Mouse (Mus musculus) neural tube, embryonic 12.5 days (tissue): ENCODE results near the gene Zfp292. TPM values are rescaled to one million over a fixed set of nuclear protein-coding genes. Genes with fewer than 3 reads are reported as not detected.

Source experiments
- ATAC-seq: fragments of 200-750 bp; cut with Nextera tagmentation; 2 replicates; pipeline ENCODE4 v1.8.0; 2017; ENCODE audit warnings: low read depth, mild to moderate bottlenecking, moderate TSS enrichment, moderate library complexity; ENCODE audit not compliant: low FRiP score
- H3K27ac ChIP-seq: fragments of 300-500 bp; sonication (generic); 2 replicates; pipeline ENCODE4 v1.5.1; 2016
- H3K27me3 ChIP-seq: fragments of 300-500 bp; sonication (generic); replicated peaks from 2 replicates; pipeline ENCODE4 v1.6.1; 2016; ENCODE audit warnings: mild to moderate bottlenecking
- H3K36me3 ChIP-seq: fragments of 300-500 bp; sonication (generic); 2 replicates; pipeline ENCODE4 v1.6.1; 2016; ENCODE audit warnings: mild to moderate bottlenecking
- H3K4me1 ChIP-seq: fragments of 300-500 bp; sonication (generic); 2 replicates; pipeline ENCODE4 v1.6.1; 2016
- H3K4me2 ChIP-seq: fragments of 300-500 bp; sonication (generic); replicated peaks from 2 replicates; pipeline ENCODE4 v1.6.1; 2016; ENCODE audit warnings: mild to moderate bottlenecking
- H3K4me3 ChIP-seq: fragments of 300-500 bp; sonication (generic); 2 replicates; pipeline ENCODE4 v1.5.1; 2016
- H3K9ac ChIP-seq: fragments of 300-500 bp; sonication (generic); 2 replicates; pipeline ENCODE4 v1.6.1; 2016; ENCODE audit warnings: mild to moderate bottlenecking
- H3K9me3 ChIP-seq: fragments of 300-500 bp; sonication (generic); 2 replicates; pipeline ENCODE4 v1.6.1; 2016; ENCODE audit warnings: mild to moderate bottlenecking
- WGBS: fragments of 180-500 bp; shearing (Covaris S2); methylation state at CpG from one replicate; pipeline ENCODE4 v1.1.7; 2016; 5-methylcytosine and 5-hydroxymethylcytosine counted together
- polyA plus RNA-seq: library from polyadenylated mRNA; unstranded; fragments of >200 nt; fragmentation: Nextera tagmentation; extraction: Ambion mirVana; gene quantifications from 2 replicates; pipeline ENCODE4 v1.2.1, GENCODE M21; 2016

Zfp292 gene
- polyA plus RNA-seq, 1 experiment from 2014 or later = 34.7 TPM

- no peaks in the 10 kb centered on the region for H3K4me1 ChIP-seq
- no peak overlapping the region for H3K9ac ChIP-seq
- H3K27ac ChIP-seq = no peak overlapping the region
- H3K36me3 ChIP-seq = peaks cover 12% of the 10 kb centered on the region; the same call in 1 of the 2 replicates
- H3K9me3 ChIP-seq = no peaks in the 10 kb centered on the region
- no peak overlapping the region for H3K4me2 ChIP-seq
- ATAC-seq = no peak
- H3K4me3 ChIP-seq = no peak overlapping the region
- 89% methylated on average over 3 of the region's 3 CpGs for WGBS
- H3K27me3 ChIP-seq = no peaks in the 10 kb centered on the region
Measured at GRCm38 (mm10) chr4:34842826-34843225, 39.9 kb downstream of the Zfp292 start.

GRCm38 (mm10) chr4:34831496-34831895 lies 51.3 kb downstream of the Zfp292 start:
- no peak overlapping the region for H3K27ac ChIP-seq
- no peaks in the 10 kb centered on the region for H3K4me1 ChIP-seq
- 86% methylated on average over 4 of the region's 4 CpGs for WGBS
- no peak overlapping the region for H3K4me2 ChIP-seq
- H3K36me3 ChIP-seq = peaks cover 12% of the 10 kb centered on the region
- no peaks in the 10 kb centered on the region for H3K9me3 ChIP-seq
- no peak overlapping the region for H3K9ac ChIP-seq
- H3K4me3 ChIP-seq = no peak overlapping the region
- ATAC-seq = no peak
- no peaks in the 10 kb centered on the region for H3K27me3 ChIP-seq

GRCm38 (mm10) chr4:34829456-34829855 lies 53.3 kb downstream of the Zfp292 start:
- Histone ChIP-seq H3K27ac (no peak overlapping the region), H3K9me3 (no peaks in the 10 kb centered on the region), H3K27me3 (no peaks in the 10 kb centered on the region), H3K36me3 (peaks cover 3% of the 10 kb centered on the region; the same call in 1 of the 2 replicates), H3K4me3 (no peak overlapping the region), H3K4me2 (no peak overlapping the region), H3K9ac (no peak overlapping the region), H3K4me1 (no peaks in the 10 kb centered on the region)
- WGBS = 93% methylated on average over 3 of the region's 3 CpGs
- no peak for ATAC-seq

- Histone ChIP-seq H3K9me3 (no peaks in the 10 kb centered on the region), H3K4me2 (no peak overlapping the region), H3K36me3 (peaks cover 8% of the 10 kb centered on the region), H3K9ac (no peak overlapping the region), H3K27ac (no peak overlapping the region), H3K4me1 (no peaks in the 10 kb centered on the region), H3K4me3 (no peak overlapping the region), H3K27me3 (no peaks in the 10 kb centered on the region)
- 97% methylated on average over 1 of the region's 1 CpGs for WGBS
- no peak for ATAC-seq
Measured at GRCm38 (mm10) chr4:34823901-34824300, 58.9 kb downstream of the Zfp292 start.

- 93% methylated on average over 4 of the region's 4 CpGs for WGBS
- ATAC-seq = no peak
- Histone ChIP-seq H3K4me2 (no peak overlapping the region), H3K27me3 (no peaks in the 10 kb centered on the region), H3K4me1 (no peaks in the 10 kb centered on the region), H3K36me3 (peaks cover 31% of the 10 kb centered on the region), H3K27ac (no peak overlapping the region), H3K4me3 (no peak overlapping the region), H3K9ac (no peak overlapping the region), H3K9me3 (no peaks in the 10 kb centered on the region)
Measured at GRCm38 (mm10) chr4:34819904-34820303, 62.9 kb downstream of the Zfp292 start.

GRCm38 (mm10) chr4:34801166-34802034 lies 81.4 kb downstream of the Zfp292 start:
- Histone ChIP-seq H3K9me3 (no peaks in the 10 kb centered on the region), H3K27ac (no peak overlapping the region), H3K36me3 (peaks cover 14% of the 10 kb centered on the region), H3K4me2 (no peak overlapping the region), H3K4me3 (no peak overlapping the region), H3K9ac (no peak overlapping the region), H3K27me3 (no peaks in the 10 kb centered on the region), H3K4me1 (0 out of 2 replicates have a peak, but pooled peaks cover 3% of the 10 kb centered on the region)
- WGBS = 87% methylated on average over 14 of the region's 14 CpGs
- ATAC-seq = peak; percentile 44; the same call in 1 of the 2 replicates

GRCm38 (mm10) chr4:34798005-34798404 lies 84.8 kb downstream of the Zfp292 start:
- no peak for ATAC-seq
- H3K9me3 ChIP-seq = no peaks in the 10 kb centered on the region
- 92% methylated on average over 2 of the region's 2 CpGs for WGBS
- H3K4me1 ChIP-seq = 0 out of 2 replicates have a peak, but pooled peaks cover 3% of the 10 kb centered on the region
- no peak overlapping the region for H3K9ac ChIP-seq
- H3K4me2 ChIP-seq = no peak overlapping the region
- H3K36me3 ChIP-seq = no peaks in the 10 kb centered on the region
- H3K27ac ChIP-seq = no peak overlapping the region
- H3K4me3 ChIP-seq = no peak overlapping the region
- H3K27me3 ChIP-seq = no peaks in the 10 kb centered on the region

- Histone ChIP-seq H3K9me3 (no peaks in the 10 kb centered on the region), H3K4me2 (no peak overlapping the region), H3K27ac (no peak overlapping the region), H3K4me1 (0 out of 2 replicates have a peak, but pooled peaks cover 3% of the 10 kb centered on the region), H3K9ac (no peak overlapping the region), H3K36me3 (no peaks in the 10 kb centered on the region), H3K27me3 (no peaks in the 10 kb centered on the region), H3K4me3 (no peak overlapping the region)
- WGBS = 87% methylated on average over 8 of the region's 8 CpGs
- ATAC-seq = no peak
Measured at GRCm38 (mm10) chr4:34797294-34797983, 85.3 kb downstream of the Zfp292 start.

- Histone ChIP-seq H3K9ac (no peak overlapping the region), H3K4me1 (no peaks in the 10 kb centered on the region), H3K27me3 (no peaks in the 10 kb centered on the region), H3K36me3 (no peaks in the 10 kb centered on the region), H3K9me3 (no peaks in the 10 kb centered on the region), H3K4me3 (no peak overlapping the region), H3K4me2 (no peak overlapping the region), H3K27ac (no peak overlapping the region)
- 0 out of 2 replicates have a peak, but pooled peaks have one; percentile 41 for ATAC-seq
- WGBS = 70% methylated on average over 5 of the region's 5 CpGs
Measured at GRCm38 (mm10) chr4:34796294-34796693, 86.5 kb downstream of the Zfp292 start.

- no peak overlapping the region for H3K9ac ChIP-seq
- no peaks in the 10 kb centered on the region for H3K9me3 ChIP-seq
- ATAC-seq = no peak
- H3K4me3 ChIP-seq = no peak overlapping the region
- no peak overlapping the region for H3K27ac ChIP-seq
- no peaks in the 10 kb centered on the region for H3K27me3 ChIP-seq
- WGBS = 92% methylated on average over 3 of the region's 3 CpGs
- H3K36me3 ChIP-seq = no peaks in the 10 kb centered on the region
- H3K4me2 ChIP-seq = no peak overlapping the region
- no peaks in the 10 kb centered on the region for H3K4me1 ChIP-seq
Measured at GRCm38 (mm10) chr4:34786476-34786875, 96.3 kb downstream of the Zfp292 start.

GRCm38 (mm10) chr4:34785646-34786045 lies 97.1 kb downstream of the Zfp292 start:
- ATAC-seq = no peak
- H3K4me1 ChIP-seq = no peaks in the 10 kb centered on the region
- H3K4me3 ChIP-seq = no peak overlapping the region
- H3K36me3 ChIP-seq = no peaks in the 10 kb centered on the region
- WGBS = 81% methylated on average over 2 of the region's 2 CpGs
- H3K27ac ChIP-seq = no peak overlapping the region
- no peak overlapping the region for H3K4me2 ChIP-seq
- H3K9me3 ChIP-seq = no peaks in the 10 kb centered on the region
- no peak overlapping the region for H3K9ac ChIP-seq
- H3K27me3 ChIP-seq = no peaks in the 10 kb centered on the region

- H3K27ac ChIP-seq = no peak overlapping the region
- WGBS = 61% methylated on average over 5 of the region's 5 CpGs
- H3K9me3 ChIP-seq = no peaks in the 10 kb centered on the region
- no peak overlapping the region for H3K4me2 ChIP-seq
- H3K27me3 ChIP-seq = no peaks in the 10 kb centered on the region
- H3K36me3 ChIP-seq = no peaks in the 10 kb centered on the region
- H3K4me1 ChIP-seq = no peaks in the 10 kb centered on the region
- peak; percentile 37; the same call in 1 of the 2 replicates for ATAC-seq
- H3K4me3 ChIP-seq = no peak overlapping the region
- no peak overlapping the region for H3K9ac ChIP-seq
Measured at GRCm38 (mm10) chr4:34784865-34785264, 97.9 kb downstream of the Zfp292 start.
